Mouse (Mus musculus) ovary, adult 18-20 months (tissue): Measurements from ENCODE around the gene Anks6.

Source experiments
- DNase-seq: peaks from one replicate; pipeline ENCODE4 v3.0.0; 2022; ENCODE audit warnings: low spot score, mixed read lengths

Anks6 gene

GRCm38 (mm10) chr4:46989842-46990241, 67.4 kb downstream of the Anks6 start:
- no peak for DNase-seq

- no peak for DNase-seq
Measured at GRCm38 (mm10) chr4:46988824-46989223, 68.4 kb downstream of the Anks6 start.

- DNase-seq: no peak
Measured at GRCm38 (mm10) chr4:46988257-46988656, 69.0 kb downstream of the Anks6 start.

GRCm38 (mm10) chr4:46987809-46988208, 69.4 kb downstream of the Anks6 start:
- no peak for DNase-seq

GRCm38 (mm10) chr4:46986054-46986453, 71.2 kb downstream of the Anks6 start:
- DNase-seq: no peak

GRCm38 (mm10) chr4:46982912-46983311, 74.3 kb downstream of the Anks6 start:
- no peak for DNase-seq

GRCm38 (mm10) chr4:46982094-46982493, 75.1 kb downstream of the Anks6 start:
- no peak for DNase-seq

- no peak for DNase-seq
Measured at GRCm38 (mm10) chr4:46978371-46978770, 78.9 kb downstream of the Anks6 start.

- DNase-seq: no peak
Measured at GRCm38 (mm10) chr4:46977161-46977560, 80.1 kb downstream of the Anks6 start.

GRCm38 (mm10) chr4:46976671-46977071, 80.6 kb downstream of the Anks6 start:
- no peak for DNase-seq

GRCm38 (mm10) chr4:46973322-46973721, 83.9 kb downstream of the Anks6 start:
- DNase-seq: no peak

GRCm38 (mm10) chr4:46967981-46968380, 89.2 kb downstream of the Anks6 start:
- no peak for DNase-seq

- no peak for DNase-seq
Measured at GRCm38 (mm10) chr4:46966551-46966950, 90.7 kb downstream of the Anks6 start.
